Mouse (Mus musculus) cortical plate, adult 2 months (tissue): Measurements from ENCODE around the gene Grm8.

Source experiments
- CTCF ChIP-seq: fragments of 200-500 bp; IDR thresholded peaks from 2 replicates; pipeline ENCODE4 v1.5.1; 2011; ENCODE audit warnings: mild to moderate bottlenecking, control low read depth, low read length; ENCODE audit not compliant: insufficient read depth; ENCODE audit errors: extremely low read depth
- POLR2A ChIP-seq: fragments of 200-500 bp; IDR thresholded peaks from 2 replicates; pipeline ENCODE4 v1.6.1; 2011; ENCODE audit warnings: mild to moderate bottlenecking, low read length, control low read depth; ENCODE audit not compliant: insufficient read depth; ENCODE audit errors: extremely low read depth

DNA sequence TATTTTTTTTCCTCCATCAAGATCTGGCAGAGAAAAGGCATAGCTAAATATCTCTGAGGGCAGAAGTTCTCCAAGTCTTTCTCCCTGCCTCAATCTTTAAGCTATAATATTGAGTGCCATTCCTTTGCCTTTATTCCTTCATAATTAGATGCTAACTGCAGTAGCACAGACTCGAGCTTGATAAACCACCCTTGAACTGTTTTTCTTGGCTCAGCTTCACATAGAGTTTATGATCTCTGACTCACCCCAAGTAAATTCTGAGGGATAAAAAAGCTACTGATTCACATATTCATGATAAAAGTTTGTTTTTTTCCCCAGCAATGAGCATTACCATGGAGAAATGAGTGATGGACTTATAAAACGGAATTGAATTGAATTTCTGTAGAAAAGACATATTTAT is 895.0 kb downstream of the Grm8 start:
- no peak for TF ChIP-seq POLR2A
- TF ChIP-seq CTCF = no peak
